In genomic region chr9:21760155-21761088, GRCm38 (mm10) we compare ENCODE assay signal across 8 mouse cellular contexts. TPM values are rescaled to one million over a fixed set of nuclear protein-coding genes. Genes with fewer than 3 reads are reported as not detected.
DNase-seq lines count a peak whose midpoint lies in the region; ATAC-seq and TF ChIP-seq lines count a peak whose summit lies in the region.

TSS of gene Spc24 (minus strand) at chr9:21760303.

- peak within 1 kb of the TSS; percentile 89 for H3K4me2 ChIP-seq in heart, embryonic 11.5 days
- peak within 1 kb of the TSS; percentile 68 for H3K4me2 ChIP-seq in kidney, embryonic 16.5 days (replicated peaks; ENCODE audit: low read depth, low read length)
- H3K4me2 ChIP-seq in myocyte (ENCODE audit: low read depth), result peak within 1 kb of the TSS; percentile 66

- H3K9ac ChIP-seq in heart, embryonic 11.5 days (ENCODE audit: low read depth, low read length), result peak within 1 kb of the TSS; percentile 87
- peak within 1 kb of the TSS; percentile 81 for H3K9ac ChIP-seq in kidney, embryonic 16.5 days (replicated peaks; ENCODE audit: low read length)
- peak within 1 kb of the TSS; percentile 88 for H3K9ac ChIP-seq in liver, adult 2 months (ENCODE audit: low read depth, low read length)

- peaks cover 45% of the 10 kb centered on the region for H3K4me1 ChIP-seq in erythroblast, embryonic 14.5 days (ENCODE audit: control insufficient read depth)
- H3K4me1 ChIP-seq in heart, embryonic 11.5 days (ENCODE audit: control insufficient read depth, insufficient read depth, low read length), result peaks cover 28% of the 10 kb centered on the region
- peaks cover 12% of the 10 kb centered on the region for H3K4me1 ChIP-seq in kidney, embryonic 16.5 days (ENCODE audit: insufficient read depth, low read length)
- peaks cover 18% of the 10 kb centered on the region for H3K4me1 ChIP-seq in liver, adult 2 months (ENCODE audit: control insufficient read depth, insufficient read depth, low read length)

- peak; percentile 92 for ATAC-seq in heart, embryonic 11.5 days (replicated peaks; ENCODE audit: insufficient number of reproducible peaks, low FRiP score, low TSS enrichment)
- ATAC-seq in kidney, embryonic 16.5 days (ENCODE audit: low FRiP score, low TSS enrichment), result peak; percentile 96

- peak within 1 kb of the TSS; percentile 64; the same call in 1 of the 2 replicates for H3K27ac ChIP-seq in heart, embryonic 11.5 days (ENCODE audit: low read depth, low read length)
- H3K27ac ChIP-seq in kidney, embryonic 16.5 days (ENCODE audit: low read length), result peak within 1 kb of the TSS; percentile 61
- peak within 1 kb of the TSS; percentile 84 for H3K27ac ChIP-seq in liver, adult 2 months (replicated peaks; ENCODE audit: insufficient read depth, low read depth, low read length)

- H3K27me3 ChIP-seq in C2C12 (ENCODE audit: control insufficient read depth, insufficient read depth, insufficient read length), result no peaks in the 10 kb centered on the region
- no peaks in the 10 kb centered on the region for H3K27me3 ChIP-seq in erythroblast, embryonic 14.5 days (ENCODE audit: control insufficient read depth)
- H3K27me3 ChIP-seq in heart, embryonic 11.5 days (ENCODE audit: control insufficient read depth, insufficient read depth, low read length), result no peaks in the 10 kb centered on the region
- no peaks in the 10 kb centered on the region for H3K27me3 ChIP-seq in kidney, embryonic 16.5 days (ENCODE audit: insufficient read depth, low read length)
- no peaks in the 10 kb centered on the region for H3K27me3 ChIP-seq in liver, adult 2 months (ENCODE audit: control insufficient read depth, insufficient read depth, low read length)
- no peaks in the 10 kb centered on the region for H3K27me3 ChIP-seq in myocyte (ENCODE audit: control insufficient read depth, insufficient read depth, insufficient read length)
- no peaks in the 10 kb centered on the region for H3K27me3 ChIP-seq in splenic B cell, adult 2 months (ENCODE audit: control insufficient read depth, insufficient read depth, low read length, poor library complexity, severe bottlenecking)

- peaks cover 26% of the 10 kb centered on the region for H3K79me3 ChIP-seq in C2C12 (ENCODE audit: low read depth)

- no peaks in the 10 kb centered on the region for H3K9me3 ChIP-seq in erythroblast, embryonic 14.5 days (ENCODE audit: control insufficient read depth, low read length)
- no peaks in the 10 kb centered on the region for H3K9me3 ChIP-seq in heart, embryonic 11.5 days (replicated peaks; ENCODE audit: control insufficient read depth, low read length)
- H3K9me3 ChIP-seq in kidney, embryonic 16.5 days (ENCODE audit: low read length), result no peaks in the 10 kb centered on the region; the same call in 1 of the 2 replicates

- peaks cover 20% of the 10 kb centered on the region for H3K36me3 ChIP-seq in C2C12 (ENCODE audit: control insufficient read depth, insufficient read depth)
- H3K36me3 ChIP-seq in erythroblast, embryonic 14.5 days (ENCODE audit: control insufficient read depth), result peaks cover 36% of the 10 kb centered on the region
- H3K36me3 ChIP-seq in heart, embryonic 11.5 days (ENCODE audit: control insufficient read depth, insufficient read depth, low read length), result peaks cover 6% of the 10 kb centered on the region; the same call in 1 of the 2 replicates
- H3K36me3 ChIP-seq in kidney, embryonic 16.5 days (ENCODE audit: insufficient read depth, low read length), result peaks cover 12% of the 10 kb centered on the region
- no peaks in the 10 kb centered on the region for H3K36me3 ChIP-seq in liver, adult 2 months (ENCODE audit: control insufficient read depth, insufficient read depth, low read length)
- H3K36me3 ChIP-seq in myocyte (ENCODE audit: control insufficient read depth, insufficient read depth), result no peaks in the 10 kb centered on the region
- no peaks in the 10 kb centered on the region for H3K36me3 ChIP-seq in splenic B cell, adult 2 months (ENCODE audit: control insufficient read depth, insufficient read depth, low read length, poor library complexity, severe bottlenecking)

- H3ac ChIP-seq in C2C12 (ENCODE audit: control insufficient read depth, insufficient read length, low read depth) (peak within 1 kb of the TSS; percentile 94), myocyte (ENCODE audit: control insufficient read depth, insufficient read length) (peak within 1 kb of the TSS; percentile 71)

- TF ChIP-seq POLR2A in brain, embryonic 14.5 days (IDR thresholded peaks at IDR 0.05; ENCODE audit: borderline replicate concordance, extremely low read depth, insufficient read depth, insufficient read length, poor library complexity, severe bottlenecking), result no peak; the same call in 1 of the 2 replicates
- TF ChIP-seq POLR2A in liver, adult 2 months (IDR thresholded peaks at IDR 0.05; ENCODE audit: extremely low read depth, insufficient read depth, low read length), result no peak
- TF ChIP-seq POLR2A in myocyte (IDR thresholded peaks at IDR 0.05; ENCODE audit: insufficient read length, low read depth), result peak; percentile 64

- no peak for TF ChIP-seq CTCF in C2C12 (IDR thresholded peaks at IDR 0.05; ENCODE audit: control insufficient read depth, insufficient read depth, insufficient read length)
- peak; percentile 34; the same call in 1 of the 2 replicates for TF ChIP-seq CTCF in brain, embryonic 14.5 days (IDR thresholded peaks at IDR 0.05; ENCODE audit: borderline replicate concordance, extremely low read depth, insufficient read depth, insufficient read length)
- TF ChIP-seq CTCF in liver, adult 2 months (IDR thresholded peaks at IDR 0.05; ENCODE audit: low read depth, low read length), result peak; percentile 28; the same call in 1 of the 2 replicates

- H3K79me2 ChIP-seq in C2C12 (ENCODE audit: control insufficient read depth, insufficient read depth) (peaks cover 44% of the 10 kb centered on the region), myocyte (ENCODE audit: control insufficient read depth, insufficient read depth) (peaks cover 16% of the 10 kb centered on the region)
- H3K79me2 ChIP-seq in liver, adult 2 months (ENCODE audit: control insufficient read depth, insufficient read depth, low read length), result no peaks in the 10 kb centered on the region

- peak within 1 kb of the TSS; percentile 74 for H3K4me3 ChIP-seq in C2C12 (ENCODE audit: insufficient read depth, poor library complexity, severe bottlenecking)
- H3K4me3 ChIP-seq in erythroblast, embryonic 14.5 days (replicated peaks), result peak within 1 kb of the TSS; percentile 70
- H3K4me3 ChIP-seq in heart, embryonic 11.5 days (ENCODE audit: low read depth, low read length), result peak within 1 kb of the TSS; percentile 90
- peak within 1 kb of the TSS; percentile 84 for H3K4me3 ChIP-seq in kidney, embryonic 16.5 days (ENCODE audit: low read length)
- peak within 1 kb of the TSS; percentile 88 for H3K4me3 ChIP-seq in liver, adult 2 months (ENCODE audit: insufficient read depth, low read depth, low read length)
- peak within 1 kb of the TSS; percentile 30 for H3K4me3 ChIP-seq in myocyte

- DNase-seq in brain, embryonic 14.5 days (ENCODE audit: low read depth), result peak; percentile 99
- DNase-seq in liver, adult 2 months (ENCODE audit: extremely low read depth, low read depth, low spot score), result peak; percentile 97
- peak; percentile 99 for DNase-seq in splenic B cell, adult 2 months (ENCODE audit: low read depth, low spot score)

- under 1% methylated on average over 50 of the region's 54 CpGs for WGBS in heart, embryonic 11.5 days (ENCODE audit: insufficient replicate concordance)
- under 1% methylated on average over 49 of the region's 54 CpGs for WGBS in kidney, embryonic 16.5 days
- under 1% methylated on average over 51 of the region's 54 CpGs for WGBS in liver, adult 2 months

TF ChIP-seq in C2C12, 6 proteins besides CTCF, POLR2A, EP300 and RAD21:
- no peak for TF ChIP-seq FOSL1 (IDR thresholded peaks at IDR 0.05; ENCODE audit: insufficient read depth, low read length, poor library complexity, severe bottlenecking)
- no peak for TF ChIP-seq USF1 (IDR thresholded peaks at IDR 0.05; ENCODE audit: low read depth)
- TF ChIP-seq CEBPB (IDR thresholded peaks at IDR 0.05; ENCODE audit: low read depth), result no peak
- TF ChIP-seq MAX (IDR thresholded peaks at IDR 0.05), result no peak
- no peak for TF ChIP-seq MYOD1 (IDR thresholded peaks at IDR 0.05; ENCODE audit: control insufficient read depth, insufficient read length, low read depth)
- no peak for TF ChIP-seq MYOG (IDR thresholded peaks at IDR 0.05; ENCODE audit: control insufficient read depth, extremely low read depth, insufficient read length)

TF ChIP-seq in myocyte, 11 proteins besides CTCF, POLR2A, EP300 and RAD21:
- peak; percentile 40 for TF ChIP-seq POLR2AphosphoS2 (IDR thresholded peaks at IDR 0.05; ENCODE audit: insufficient read length, low read depth)
- peak; percentile 17 for TF ChIP-seq USF1 (IDR thresholded peaks at IDR 0.05; ENCODE audit: low read depth)
- no peak for TF ChIP-seq TCF12 (IDR thresholded peaks at IDR 0.05; ENCODE audit: insufficient read depth, poor library complexity, severe bottlenecking)
- no peak for TF ChIP-seq MYOG (IDR thresholded peaks at IDR 0.05; ENCODE audit: control insufficient read depth in 1 of 3, insufficient read depth in 1 of 3, insufficient read length in 2 of 3, low read depth in 2 of 3)
- TF ChIP-seq CEBPB (IDR thresholded peaks at IDR 0.05; ENCODE audit: insufficient read depth, poor library complexity, severe bottlenecking), result no peak
- TF ChIP-seq MYOD1 (IDR thresholded peaks at IDR 0.05; ENCODE audit: control insufficient read depth in 1 of 3, insufficient read length in 2 of 3, low read depth in 2 of 3), result peak in 1 of 3 experiments; percentile 16
- peak; percentile 93 for TF ChIP-seq E2F4 (IDR thresholded peaks at IDR 0.05; ENCODE audit: insufficient read depth)

RNA-seq across cellular contexts. Expression of gene Spc24, which starts in this region (rescaled TPM):
- polyA plus RNA-seq in C2C12 (2012; fragmentation: generic; extraction: Trizol) (80.1 TPM), myocyte (2012; fragmentation: generic; extraction: Trizol) (31.0 TPM)
- 19.6 and 34.1 TPM in 2 replicates for polyA plus RNA-seq in brain, embryonic 14.5 days (2012; rRNA removed)
- 27.4 and 32.7 TPM in 2 replicates for polyA plus RNA-seq in erythroblast, embryonic 14.5 days (2012)
- polyA plus RNA-seq in heart, embryonic 11.5 days (2014; fragmentation: Nextera tagmentation; extraction: Ambion mirVana), result 90.5 and 103 TPM in 2 replicates
- polyA plus RNA-seq in kidney, embryonic 16.5 days (2015; fragmentation: Nextera tagmentation; extraction: Ambion mirVana), result 120 and 134 TPM in 2 replicates
- total RNA-seq in liver, adult 2 months (2014; rRNA removed), result 15.3 and 17.9 TPM in 2 replicates
- 11.6 and 14.4 TPM in 2 replicates for polyA plus RNA-seq in liver, adult 2 months (2012; rRNA removed)

Comparison
In these comparisons a context has a peak if more than half of its experiments do, and no peak if none do; other contexts are left out.
1. Peak in every context shown above with its lines: DNase-seq, ATAC-seq, H3K4me3 ChIP-seq and H3K27ac ChIP-seq.
2. H3K4me3 ChIP-seq: peak in every context shown above with its lines; median percentile 90 in heart, embryonic 11.5 days; 88 in liver, adult 2 months; 84 in kidney, embryonic 16.5 days; 74 in C2C12; 70 in erythroblast, embryonic 14.5 days; 30 in myocyte.